Mouse (Mus musculus) neutrophil, adult 5-6 weeks (primary cell): Measurements from ENCODE around the gene Mecom. TPM values are rescaled to one million over a fixed set of nuclear protein-coding genes. Genes with fewer than 3 reads are reported as not detected.

Source experiments
- ATAC-seq: fragments of 151-379, 151-347 bp; 2 replicates; pipeline ENCODE4 v1.8.0; 2017; ENCODE audit warnings: mild to moderate bottlenecking, moderate TSS enrichment; ENCODE audit not compliant: insufficient number of reproducible peaks, poor library complexity, low FRiP score, severe bottlenecking; ENCODE audit errors: extremely low read depth
- total RNA-seq: library from RNA; stranded (forward); fragments of 200-1000 nt; gene quantifications from 2 replicates; pipeline ENCODE4 v1.2.3, GENCODE M21; 2017

Mecom gene
- total RNA-seq, 1 experiment from 2014 or later = not detected

- ATAC-seq = no peak
Observed at GRCm38 (mm10) chr3:30398911-30399310, 148.9 kb downstream of the Mecom start.

GRCm38 (mm10) chr3:30394911-30395310 lies 152.9 kb downstream of the Mecom start:
- no peak for ATAC-seq

GRCm38 (mm10) chr3:30392662-30393061 lies 155.1 kb downstream of the Mecom start:
- no peak for ATAC-seq

- ATAC-seq = no peak
Observed at GRCm38 (mm10) chr3:30392218-30392617, 155.6 kb downstream of the Mecom start.

GRCm38 (mm10) chr3:30390346-30390745 lies 157.5 kb downstream of the Mecom start:
- no peak for ATAC-seq

GRCm38 (mm10) chr3:30380273-30380672 lies 167.5 kb downstream of the Mecom start:
- no peak for ATAC-seq

- ATAC-seq = no peak
Observed at GRCm38 (mm10) chr3:30379301-30379700, 168.5 kb downstream of the Mecom start.

- no peak for ATAC-seq
Observed at GRCm38 (mm10) chr3:30371472-30371871, 176.3 kb downstream of the Mecom start.

GRCm38 (mm10) chr3:30370860-30371455 lies 176.8 kb downstream of the Mecom start:
- ATAC-seq = no peak

GRCm38 (mm10) chr3:30366621-30367020 lies 181.2 kb downstream of the Mecom start:
- no peak for ATAC-seq

GRCm38 (mm10) chr3:30361190-30361589 lies 186.6 kb downstream of the Mecom start:
- ATAC-seq = no peak

GRCm38 (mm10) chr3:30353878-30354727 lies 193.7 kb downstream of the Mecom start:
- no peak for ATAC-seq

- no peak for ATAC-seq
Observed at GRCm38 (mm10) chr3:30349279-30349678, 198.5 kb downstream of the Mecom start.

GRCm38 (mm10) chr3:30344151-30344550 lies 203.7 kb downstream of the Mecom start:
- no peak for ATAC-seq

- ATAC-seq = no peak
Observed at GRCm38 (mm10) chr3:30332337-30332736, 215.5 kb downstream of the Mecom start.

GRCm38 (mm10) chr3:30330476-30330875 lies 217.3 kb downstream of the Mecom start:
- ATAC-seq = no peak

- ATAC-seq = no peak
Observed at GRCm38 (mm10) chr3:30330021-30330420, 217.8 kb downstream of the Mecom start.

- no peak for ATAC-seq
Observed at GRCm38 (mm10) chr3:30314955-30315354, 232.9 kb downstream of the Mecom start.

GRCm38 (mm10) chr3:30308081-30308480 lies 239.7 kb downstream of the Mecom start:
- ATAC-seq = no peak

GRCm38 (mm10) chr3:30307601-30308000 lies 240.2 kb downstream of the Mecom start:
- ATAC-seq = no peak
